Mouse (Mus musculus): Measurements from ENCODE around the gene Marf1. TPM values are rescaled to one million over a fixed set of nuclear protein-coding genes. Genes with fewer than 3 reads are reported as not detected.
"Not testable (repeated sequence)": the region's sequence is repeated elsewhere in the genome, so short reads cannot be mapped to it uniquely, and the experiment has no call there.

The Marf1 gene
- polyA plus RNA-seq, 1 experiment = 8.2 TPM

GRCm38 (mm10) chr16:14105891-14106290 is 57.3 kb downstream of the Marf1 start:
- Histone ChIP-seq H3K4me3 (no peak overlapping the region), H3K4me2 (ENCODE audit: low read depth) (no peak overlapping the region), H3K79me2 (ENCODE audit: control insufficient read depth, insufficient read depth) (no peaks in the 10 kb centered on the region), H3K27me3 (ENCODE audit: control insufficient read depth, insufficient read depth, insufficient read length) (no peaks in the 10 kb centered on the region), H3K36me3 (ENCODE audit: control insufficient read depth, insufficient read depth) (peaks cover 13% of the 10 kb centered on the region), H3ac (ENCODE audit: control insufficient read depth, insufficient read length) (no peak overlapping the region)
- TF ChIP-seq TCF3 (IDR thresholded peaks at IDR 0.05; ENCODE audit: insufficient read length, low read depth) = no peak
- TF ChIP-seq POLR2A (IDR thresholded peaks at IDR 0.05; ENCODE audit: insufficient read length, low read depth) = no peak

GRCm38 (mm10) chr16:14091771-14092170 is 71.4 kb downstream of the Marf1 start:
- Histone ChIP-seq H3K4me2 (ENCODE audit: low read depth) (no peak overlapping the region), H3K4me3 (no peak overlapping the region), H3ac (ENCODE audit: control insufficient read depth, insufficient read length) (no peak overlapping the region), H3K79me2 (ENCODE audit: control insufficient read depth, insufficient read depth) (no peaks in the 10 kb centered on the region), H3K27me3 (ENCODE audit: control insufficient read depth, insufficient read depth, insufficient read length) (peaks cover 5% of the 10 kb centered on the region), H3K36me3 (ENCODE audit: control insufficient read depth, insufficient read depth) (no peaks in the 10 kb centered on the region)
- no peak for TF ChIP-seq TCF3 (IDR thresholded peaks at IDR 0.05; ENCODE audit: insufficient read length, low read depth)
- no peak for TF ChIP-seq REST (IDR thresholded peaks at IDR 0.05; ENCODE audit: insufficient read depth, insufficient read length)
- no peak for TF ChIP-seq POLR2A (IDR thresholded peaks at IDR 0.05; ENCODE audit: insufficient read length, low read depth)
- TF ChIP-seq USF1 (IDR thresholded peaks at IDR 0.05; ENCODE audit: low read depth) = no peak

DNA sequence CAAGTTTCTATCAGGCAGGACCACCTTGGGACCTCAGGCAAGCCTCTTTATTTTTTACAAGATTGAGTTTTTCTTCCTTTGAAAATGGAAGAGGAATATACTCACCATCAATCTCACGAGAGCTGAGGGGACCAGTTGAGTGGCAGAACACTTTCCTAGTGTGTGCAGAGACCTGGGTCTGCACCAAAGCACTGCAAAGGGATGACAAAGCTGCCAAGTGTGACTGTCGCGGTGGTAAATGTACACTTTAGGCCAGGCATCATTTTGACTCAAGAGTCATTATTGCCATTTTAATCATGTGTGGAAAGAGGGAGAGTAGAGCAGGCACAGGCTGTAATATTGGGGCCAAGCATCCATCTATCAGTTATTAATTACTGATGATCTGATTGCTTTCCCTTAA is 73.9 kb downstream of the Marf1 start:
- no peak overlapping the region for H3K4me3 ChIP-seq
- H3K79me2 ChIP-seq (ENCODE audit: control insufficient read depth, insufficient read depth) = no peaks in the 10 kb centered on the region
- no peaks in the 10 kb centered on the region for H3K36me3 ChIP-seq (ENCODE audit: control insufficient read depth, insufficient read depth)
- no peak overlapping the region for H3ac ChIP-seq (ENCODE audit: control insufficient read depth, insufficient read length)
- no peak overlapping the region for H3K4me2 ChIP-seq (ENCODE audit: low read depth)
- TF ChIP-seq REST (IDR thresholded peaks at IDR 0.05; ENCODE audit: insufficient read depth, insufficient read length) = no peak
- TF ChIP-seq E2F4 (IDR thresholded peaks at IDR 0.05; ENCODE audit: insufficient read depth) = no peak
- peaks cover 5% of the 10 kb centered on the region for H3K27me3 ChIP-seq (ENCODE audit: control insufficient read depth, insufficient read depth, insufficient read length)

DNA sequence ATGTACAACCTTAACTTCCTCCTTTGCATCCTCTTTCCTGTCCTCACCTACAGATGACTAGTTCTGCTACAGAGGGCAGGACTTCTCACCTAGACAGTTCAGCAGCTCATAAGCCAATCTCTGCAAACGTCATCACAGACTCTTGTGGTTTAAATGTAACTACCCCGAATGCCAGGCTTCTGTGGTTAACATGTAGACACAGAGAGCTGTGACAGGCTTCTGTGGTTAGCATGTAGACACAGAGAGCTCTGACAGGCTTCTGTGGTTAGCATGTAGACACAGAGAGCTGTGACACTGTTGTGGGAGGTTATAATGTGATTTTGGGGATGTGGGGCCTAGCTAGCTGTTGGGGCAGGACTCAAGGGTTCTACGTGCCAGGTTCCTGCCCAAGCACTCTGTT is 74.9 kb downstream of the Marf1 start:
- H3K79me2 ChIP-seq (ENCODE audit: control insufficient read depth, insufficient read depth) = no peaks in the 10 kb centered on the region
- H3K4me2 ChIP-seq (ENCODE audit: low read depth) = no peak overlapping the region
- H3K27me3 ChIP-seq (ENCODE audit: control insufficient read depth, insufficient read depth, insufficient read length) = no peaks in the 10 kb centered on the region
- TF ChIP-seq REST (IDR thresholded peaks at IDR 0.05; ENCODE audit: insufficient read depth, insufficient read length) (no peak), MYOD1 (IDR thresholded peaks at IDR 0.05; ENCODE audit: control insufficient read depth in 1 of 3, insufficient read length in 2 of 3, low read depth in 2 of 3) (no peak), TCF12 (IDR thresholded peaks at IDR 0.05; ENCODE audit: insufficient read depth, poor library complexity, severe bottlenecking) (no peak)
- no peak overlapping the region for H3K4me3 ChIP-seq
- H3K36me3 ChIP-seq (ENCODE audit: control insufficient read depth, insufficient read depth) = no peaks in the 10 kb centered on the region
- H3ac ChIP-seq (ENCODE audit: control insufficient read depth, insufficient read length) = no peak overlapping the region

GRCm38 (mm10) chr16:14082925-14083324 is 80.2 kb downstream of the Marf1 start:
- Histone ChIP-seq H3K36me3 (ENCODE audit: control insufficient read depth, insufficient read depth) (no peaks in the 10 kb centered on the region), H3K79me2 (ENCODE audit: control insufficient read depth, insufficient read depth) (no peaks in the 10 kb centered on the region), H3K4me3 (no peak overlapping the region), H3ac (ENCODE audit: control insufficient read depth, insufficient read length) (no peak overlapping the region), H3K4me2 (ENCODE audit: low read depth) (no peak overlapping the region), H3K27me3 (ENCODE audit: control insufficient read depth, insufficient read depth, insufficient read length) (no peaks in the 10 kb centered on the region)
- TF ChIP-seq CEBPB (IDR thresholded peaks at IDR 0.05; ENCODE audit: insufficient read depth, poor library complexity, severe bottlenecking) = no peak
- TF ChIP-seq TCF12 (IDR thresholded peaks at IDR 0.05; ENCODE audit: insufficient read depth, poor library complexity, severe bottlenecking) = no peak
- TF ChIP-seq MYOD1 (IDR thresholded peaks at IDR 0.05; ENCODE audit: control insufficient read depth in 1 of 3, insufficient read length in 2 of 3, low read depth in 2 of 3) = no peak
- no peak for TF ChIP-seq SRF (IDR thresholded peaks at IDR 0.05; ENCODE audit: control insufficient read depth, insufficient read length, low read depth)
- no peak for TF ChIP-seq MYOG (IDR thresholded peaks at IDR 0.05; ENCODE audit: control insufficient read depth in 1 of 3, insufficient read depth in 1 of 3, insufficient read length in 2 of 3, low read depth in 2 of 3)
- no peak for TF ChIP-seq E2F4 (IDR thresholded peaks at IDR 0.05; ENCODE audit: insufficient read depth)
- TF ChIP-seq POLR2AphosphoS2 (IDR thresholded peaks at IDR 0.05; ENCODE audit: insufficient read length, low read depth) = no peak

GRCm38 (mm10) chr16:14070471-14071169 is 92.5 kb downstream of the Marf1 start:
- Histone ChIP-seq H3K4me3 (no peak overlapping the region), H3K4me2 (ENCODE audit: low read depth) (no peak overlapping the region), H3K27me3 (ENCODE audit: control insufficient read depth, insufficient read depth, insufficient read length) (peaks cover 4% of the 10 kb centered on the region), H3ac (ENCODE audit: control insufficient read depth, insufficient read length) (no peak overlapping the region), H3K79me2 (ENCODE audit: control insufficient read depth, insufficient read depth) (no peaks in the 10 kb centered on the region), H3K36me3 (ENCODE audit: control insufficient read depth, insufficient read depth) (no peaks in the 10 kb centered on the region)
- TF ChIP-seq TCF3 (IDR thresholded peaks at IDR 0.05; ENCODE audit: insufficient read length, low read depth) = no peak

DNA sequence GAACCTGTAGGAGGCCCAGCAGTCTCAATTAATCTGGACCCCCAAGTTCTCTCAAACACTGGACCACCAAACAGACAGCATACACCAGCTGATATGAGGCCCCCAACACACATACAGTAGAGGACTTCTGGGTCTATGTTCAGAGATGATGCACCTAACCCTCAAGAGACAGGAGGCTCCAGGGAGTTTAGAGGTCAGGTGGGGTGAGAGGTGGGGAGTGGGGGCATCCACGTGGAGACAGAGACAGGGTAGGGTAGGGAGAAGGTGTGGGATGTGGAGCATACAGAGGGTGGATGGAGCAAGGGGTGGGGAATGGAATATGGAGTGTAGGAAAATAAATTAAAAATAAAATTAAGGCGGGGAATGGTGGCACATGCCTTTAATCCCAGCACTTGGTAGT is 94.5 kb downstream of the Marf1 start:
- not testable (repeated sequence) for H3K79me2 ChIP-seq (ENCODE audit: control insufficient read depth, insufficient read depth); H3K27me3 ChIP-seq (ENCODE audit: control insufficient read depth, insufficient read depth, insufficient read length); H3K4me3 ChIP-seq; H3K36me3 ChIP-seq (ENCODE audit: control insufficient read depth, insufficient read depth); H3ac ChIP-seq (ENCODE audit: control insufficient read depth, insufficient read length); H3K4me2 ChIP-seq (ENCODE audit: low read depth)

GRCm38 (mm10) chr16:14066571-14066970 is 96.6 kb downstream of the Marf1 start:
- H3K36me3 ChIP-seq (ENCODE audit: control insufficient read depth, insufficient read depth); H3K4me3 ChIP-seq; H3K27me3 ChIP-seq (ENCODE audit: control insufficient read depth, insufficient read depth, insufficient read length); H3ac ChIP-seq (ENCODE audit: control insufficient read depth, insufficient read length); H3K79me2 ChIP-seq (ENCODE audit: control insufficient read depth, insufficient read depth); H3K4me2 ChIP-seq (ENCODE audit: low read depth): not testable (repeated sequence)

Data from myocyte (in vitro differentiated cells).